Mouse (Mus musculus) small intestine, adult 2 months (tissue): ENCODE measurements around the gene Gm20388. TPM values are rescaled to one million over a fixed set of nuclear protein-coding genes. Genes with fewer than 3 reads are reported as not detected.

Experiments used
- H3K27ac ChIP-seq: fragments of 200-500 bp; 2 replicates; pipeline ENCODE4 v1.5.1; 2012; ENCODE audit warnings: low read depth, low read length, control low read depth, inconsistent platforms; ENCODE audit not compliant: insufficient read depth
- H3K27me3 ChIP-seq: fragments of 200-500 bp; 2 replicates; pipeline ENCODE4 v1.6.1; 2012; ENCODE audit warnings: mild to moderate bottlenecking, moderate library complexity, low read length, inconsistent platforms; ENCODE audit not compliant: control insufficient read depth, insufficient read depth
- H3K36me3 ChIP-seq: fragments of 200-500 bp; 2 replicates; pipeline ENCODE4 v1.6.1; 2012; ENCODE audit warnings: mild to moderate bottlenecking, low read length, control low read depth, inconsistent platforms; ENCODE audit not compliant: control insufficient read depth, insufficient read depth
- H3K4me1 ChIP-seq: fragments of 200-500 bp; 2 replicates; pipeline ENCODE4 v1.6.1; 2012; ENCODE audit warnings: low read length, inconsistent platforms, mixed read lengths; ENCODE audit not compliant: control insufficient read depth, insufficient read depth, insufficient read length
- H3K4me3 ChIP-seq: fragments of 200-500 bp; 2 replicates; pipeline ENCODE4 v1.5.1; 2012; ENCODE audit warnings: low read depth, mild to moderate bottlenecking, control low read depth, inconsistent platforms, low read length, moderate library complexity
- CTCF ChIP-seq: fragments of 200-500 bp; IDR thresholded peaks from 2 replicates; pipeline ENCODE4 v1.5.1; 2012; ENCODE audit warnings: low read depth, mild to moderate bottlenecking, control low read depth, inconsistent platforms, low read length, moderate library complexity, mixed read lengths; ENCODE audit not compliant: insufficient replicate concordance, insufficient read length; ENCODE audit errors: extremely low read depth
- POLR2A ChIP-seq: fragments of 200-500 bp; IDR thresholded peaks from 2 replicates; pipeline ENCODE4 v1.6.1; 2012; ENCODE audit warnings: low read depth, mild to moderate bottlenecking, control low read depth, inconsistent platforms, low read length, moderate library complexity
- WGBS: fragments of 180-500 bp; shearing (Covaris S2); methylation state at CpG from one replicate; pipeline ENCODE4 v1.1.7; 2018; 5-methylcytosine and 5-hydroxymethylcytosine counted together
- polyA plus RNA-seq: library from polyadenylated mRNA; depleted of rRNA; stranded (reverse); fragments of >200 nt; gene quantifications from 2 replicates; pipeline ENCODE4 v1.2.3, GENCODE M21; 2012

Gene Gm20388
- polyA plus RNA-seq, 1 experiment, result 37.3 TPM

- Histone ChIP-seq H3K27ac (no peak overlapping the region), H3K4me3 (no peak overlapping the region), H3K4me1 (no peaks in the 10 kb centered on the region), H3K27me3 (no peaks in the 10 kb centered on the region), H3K36me3 (no peaks in the 10 kb centered on the region)
- TF ChIP-seq POLR2A, result no peak
- no peak for TF ChIP-seq CTCF
- WGBS, result 62% methylated on average over 5 of the region's 5 CpGs
Observed at GRCm38 (mm10) chr8:121168033-121168432, 1257.4 kb downstream of the Gm20388 start.

- Histone ChIP-seq H3K27me3 (no peaks in the 10 kb centered on the region), H3K4me1 (no peaks in the 10 kb centered on the region), H3K36me3 (no peaks in the 10 kb centered on the region), H3K4me3 (no peak overlapping the region), H3K27ac (no peak overlapping the region)
- TF ChIP-seq CTCF, result no peak
- TF ChIP-seq POLR2A, result no peak
- 67% methylated on average over 7 of the region's 7 CpGs for WGBS
Observed at GRCm38 (mm10) chr8:121170116-121170515, 1259.5 kb downstream of the Gm20388 start.

- Histone ChIP-seq H3K36me3 (no peaks in the 10 kb centered on the region), H3K27me3 (no peaks in the 10 kb centered on the region), H3K4me1 (no peaks in the 10 kb centered on the region), H3K27ac (no peak overlapping the region), H3K4me3 (no peak overlapping the region)
- 41% methylated on average over 27 of the region's 27 CpGs for WGBS
- no peak for TF ChIP-seq CTCF
- no peak for TF ChIP-seq POLR2A
Observed at GRCm38 (mm10) chr8:121170626-121171552, 1260.2 kb downstream of the Gm20388 start.

- Histone ChIP-seq H3K36me3 (no peaks in the 10 kb centered on the region), H3K27me3 (no peaks in the 10 kb centered on the region), H3K4me3 (no peak overlapping the region), H3K27ac (no peak overlapping the region), H3K4me1 (no peaks in the 10 kb centered on the region)
- TF ChIP-seq POLR2A (no peak), CTCF (no peak)
- 83% methylated on average over 8 of the region's 8 CpGs for WGBS
Observed at GRCm38 (mm10) chr8:121172567-121172966, 1261.9 kb downstream of the Gm20388 start.

- Histone ChIP-seq H3K27me3 (no peaks in the 10 kb centered on the region), H3K4me1 (no peaks in the 10 kb centered on the region), H3K4me3 (no peak overlapping the region), H3K27ac (no peak overlapping the region), H3K36me3 (no peaks in the 10 kb centered on the region)
- TF ChIP-seq POLR2A (no peak), CTCF (no peak)
- WGBS, result 75% methylated on average over 10 of the region's 10 CpGs
Observed at GRCm38 (mm10) chr8:121174178-121174577, 1263.5 kb downstream of the Gm20388 start.

GRCm38 (mm10) chr8:121174721-121175539 is 1264.3 kb downstream of the Gm20388 start:
- TF ChIP-seq POLR2A (no peak), CTCF (no peak)
- Histone ChIP-seq H3K4me3 (no peak overlapping the region), H3K27me3 (no peaks in the 10 kb centered on the region), H3K4me1 (no peaks in the 10 kb centered on the region), H3K27ac (no peak overlapping the region), H3K36me3 (no peaks in the 10 kb centered on the region)
- 42% methylated on average over 30 of the region's 30 CpGs for WGBS

GRCm38 (mm10) chr8:121175540-121176090 is 1265.0 kb downstream of the Gm20388 start:
- no peak for TF ChIP-seq CTCF
- Histone ChIP-seq H3K4me1 (no peaks in the 10 kb centered on the region), H3K27me3 (no peaks in the 10 kb centered on the region), H3K27ac (no peak overlapping the region), H3K36me3 (no peaks in the 10 kb centered on the region), H3K4me3 (no peak overlapping the region)
- 88% methylated on average over 8 of the region's 8 CpGs for WGBS
